Mouse (Mus musculus) thymus, adult 2 months (tissue): ENCODE results near the gene Megf8. TPM values are rescaled to one million over a fixed set of nuclear protein-coding genes. Genes with fewer than 3 reads are reported as not detected.

ENCODE experiments used
- DNase-seq: peaks from one replicate; pipeline ENCODE4 v3.0.0; 2021
- H3K27ac ChIP-seq: fragments of 200-500 bp; 2 replicates; pipeline ENCODE4 v1.5.1; 2012; ENCODE audit warnings: low read length, control low read depth; ENCODE audit not compliant: control insufficient read depth, insufficient read depth
- H3K27me3 ChIP-seq: fragments of 200-500 bp; 2 replicates; pipeline ENCODE4 v1.6.1; 2012; ENCODE audit warnings: mild to moderate bottlenecking, low read length, moderate library complexity, mixed read lengths; ENCODE audit not compliant: control insufficient read depth, insufficient read depth
- H3K36me3 ChIP-seq: fragments of 200-500 bp; 2 replicates; pipeline ENCODE4 v1.6.1; 2012; ENCODE audit warnings: mild to moderate bottlenecking, low read length, moderate library complexity; ENCODE audit not compliant: control insufficient read depth, insufficient read depth
- H3K4me1 ChIP-seq: fragments of 200-500 bp; replicated peaks from 2 replicates; pipeline ENCODE4 v1.6.1; 2012; ENCODE audit warnings: low read length; ENCODE audit not compliant: control insufficient read depth, insufficient read depth
- H3K4me3 ChIP-seq: fragments of 200-500 bp; 2 replicates; pipeline ENCODE4 v1.5.1; 2012; ENCODE audit warnings: mild to moderate bottlenecking, low read length, control low read depth, moderate library complexity; ENCODE audit not compliant: control insufficient read depth, insufficient read depth
- CTCF ChIP-seq: fragments of 200-500 bp; IDR thresholded peaks from 2 replicates; pipeline ENCODE4 v1.5.1; 2012; ENCODE audit warnings: mild to moderate bottlenecking, control low read depth, low read length, moderate library complexity, borderline replicate concordance; ENCODE audit not compliant: control insufficient read depth, poor library complexity, insufficient read depth; ENCODE audit errors: extremely low read depth
- POLR2A ChIP-seq: fragments of 200-500 bp; IDR thresholded peaks from 2 replicates; pipeline ENCODE4 v1.6.1; 2012; ENCODE audit warnings: mild to moderate bottlenecking, low read length, control low read depth, moderate library complexity; ENCODE audit not compliant: control insufficient read depth, poor library complexity, insufficient read depth; ENCODE audit errors: extremely low read depth
- whole genome bisulfite sequencing: fragments of 180-500 bp; shearing (Covaris S2); methylation state at CpG from one replicate; pipeline ENCODE4 v1.1.7; 2018; 5-methylcytosine and 5-hydroxymethylcytosine counted together
- polyA plus RNA-seq: library from polyadenylated mRNA; depleted of rRNA; stranded (reverse); fragments of >200 nt; gene quantifications from 2 replicates; pipeline ENCODE4 v1.2.3, GENCODE M21; 2012

Megf8 gene
- polyA plus RNA-seq, 1 experiment, result 14.8 TPM

GRCm38 (mm10) chr7:25306614-25306996 is 10.4 kb upstream of the Megf8 start:
- WGBS, result 38% methylated on average over 2 of the region's 2 CpGs

GRCm38 (mm10) chr7:25308702-25309318 is 8.2 kb upstream of the Megf8 start:
- H3K27ac ChIP-seq, result no peak overlapping the region
- H3K27me3 ChIP-seq, result peaks cover 15% of the 10 kb centered on the region
- no peak overlapping the region for H3K4me3 ChIP-seq
- no peak for DNase-seq
- H3K4me1 ChIP-seq, result peaks cover 5% of the 10 kb centered on the region; the same call in 1 of the 2 replicates
- no peak for TF ChIP-seq CTCF
- 60% methylated on average over 17 of the region's 17 CpGs for WGBS
- H3K36me3 ChIP-seq, result no peaks in the 10 kb centered on the region

More at GRCm38 (mm10) chr7:25306614-25306996, 10.4 kb upstream of the Megf8 start:
- peaks cover 10% of the 10 kb centered on the region for H3K27me3 ChIP-seq
- no peak for TF ChIP-seq POLR2A
- no peak for TF ChIP-seq CTCF
- no peak overlapping the region for H3K27ac ChIP-seq
- no peak for DNase-seq
- peaks cover 5% of the 10 kb centered on the region; the same call in 1 of the 2 replicates for H3K4me1 ChIP-seq
- no peaks in the 10 kb centered on the region for H3K36me3 ChIP-seq
- no peak overlapping the region for H3K4me3 ChIP-seq

GRCm38 (mm10) chr7:25309425-25309824 is 7.5 kb upstream of the Megf8 start:
- Histone ChIP-seq H3K4me3 (no peak overlapping the region), H3K27me3 (peaks cover 18% of the 10 kb centered on the region), H3K4me1 (peaks cover 5% of the 10 kb centered on the region; the same call in 1 of the 2 replicates), H3K36me3 (no peaks in the 10 kb centered on the region), H3K27ac (no peak overlapping the region)
- no peak for DNase-seq
- 88% methylated on average over 9 of the region's 9 CpGs for WGBS
- TF ChIP-seq POLR2A (no peak), CTCF (no peak)

- peaks cover 24% of the 10 kb centered on the region for H3K27me3 ChIP-seq
- WGBS, result 80% methylated on average over 11 of the region's 11 CpGs
- no peak overlapping the region for H3K4me3 ChIP-seq
These were observed 5.8 kb upstream of the Megf8 start for GRCm38 (mm10) chr7:25311193-25311592.

GRCm38 (mm10) chr7:25313325-25313724 is 3.6 kb upstream of the Megf8 start:
- Histone ChIP-seq H3K4me1 (no peaks in the 10 kb centered on the region), H3K27me3 (peaks cover 24% of the 10 kb centered on the region), H3K36me3 (no peaks in the 10 kb centered on the region), H3K4me3 (no peak overlapping the region), H3K27ac (no peak overlapping the region)
- WGBS, result 56% methylated on average over 7 of the region's 7 CpGs
- TF ChIP-seq CTCF (no peak), POLR2A (no peak)
- DNase-seq, result no peak

More at GRCm38 (mm10) chr7:25311193-25311592, 5.8 kb upstream of the Megf8 start:
- Histone ChIP-seq H3K27ac (no peak overlapping the region), H3K4me1 (peaks cover under 1% of the 10 kb centered on the region; the same call in 1 of the 2 replicates), H3K36me3 (no peaks in the 10 kb centered on the region)
- TF ChIP-seq CTCF (no peak), POLR2A (no peak)
- DNase-seq, result no peak

- Histone ChIP-seq H3K4me3 (no peak overlapping the region), H3K27me3 (peaks cover 24% of the 10 kb centered on the region), H3K27ac (no peak overlapping the region), H3K4me1 (no peaks in the 10 kb centered on the region), H3K36me3 (no peaks in the 10 kb centered on the region)
- no peak for DNase-seq
- TF ChIP-seq POLR2A, result no peak
- no peak for TF ChIP-seq CTCF
- 5% methylated on average over 51 of the region's 51 CpGs for WGBS
These were observed 2.2 kb upstream of the Megf8 start for GRCm38 (mm10) chr7:25314606-25315305.
